Comparison of ENCODE assay signal across 8 mouse cellular contexts in genomic region chr14:34549004-34549671, GRCm38 (mm10). TPM values are rescaled to one million over a fixed set of nuclear protein-coding genes. Genes with fewer than 3 reads are reported as not detected.
A peak's percentile ranks its signal among the peaks of the same experiment; 100 is the strongest.
DNase-seq lines count a peak whose midpoint lies in the region; ATAC-seq and TF ChIP-seq lines count a peak whose summit lies in the region.

No protein-coding gene starts in this region.

- H3K9ac ChIP-seq in embryonic facial prominence, embryonic 14.5 days (ENCODE audit: low read depth, low read length), result peak overlapping the region; percentile 91
- peak overlapping the region; percentile 70 for H3K9ac ChIP-seq in kidney, embryonic 14.5 days (ENCODE audit: low read depth, low read length)
- H3K9ac ChIP-seq in liver, adult 2 months (ENCODE audit: low read depth, low read length), result peak overlapping the region; percentile 86
- peak overlapping the region; percentile 78 for H3K9ac ChIP-seq in stomach, embryonic 15.5 days

- TF ChIP-seq POLR2A in bone marrow, adult 2 months (IDR thresholded peaks at IDR 0.05; ENCODE audit: borderline replicate concordance, control insufficient read depth, low read depth, low read length), result no peak
- no peak for TF ChIP-seq POLR2A in liver, adult 2 months (IDR thresholded peaks at IDR 0.05; ENCODE audit: extremely low read depth, insufficient read depth, low read length)
- no peak for TF ChIP-seq POLR2A in myocyte (IDR thresholded peaks at IDR 0.05; ENCODE audit: insufficient read length, low read depth)

- peak; percentile 96 for DNase-seq in embryonic facial prominence, embryonic 14.5 days (ENCODE audit: low spot score)
- DNase-seq in heart, adult 9 months (ENCODE audit: low spot score in 2 of 2), result peak; percentile 71 to 79
- peak; percentile 61 for DNase-seq in liver, adult 2 months (ENCODE audit: extremely low read depth, low read depth, low spot score)

- H3ac ChIP-seq in C2C12 (ENCODE audit: control insufficient read depth, insufficient read length, low read depth) (peak overlapping the region; percentile 74), myocyte (ENCODE audit: control insufficient read depth, insufficient read length) (peak overlapping the region; percentile 7)

- H3K27me3 ChIP-seq in C2C12 (ENCODE audit: control insufficient read depth, insufficient read depth, insufficient read length) (no peaks in the 10 kb centered on the region), myocyte (ENCODE audit: control insufficient read depth, insufficient read depth, insufficient read length) (no peaks in the 10 kb centered on the region)
- no peaks in the 10 kb centered on the region for H3K27me3 ChIP-seq in embryonic facial prominence, embryonic 14.5 days (replicated peaks; ENCODE audit: control insufficient read depth, insufficient read depth, low read length)
- peaks cover 4% of the 10 kb centered on the region; the same call in 1 of the 2 replicates for H3K27me3 ChIP-seq in kidney, embryonic 14.5 days (ENCODE audit: control insufficient read depth, insufficient read depth, low read length)
- H3K27me3 ChIP-seq in liver, adult 2 months (ENCODE audit: control insufficient read depth, insufficient read depth, low read length), result no peaks in the 10 kb centered on the region
- H3K27me3 ChIP-seq in stomach, embryonic 15.5 days (replicated peaks), result no peaks in the 10 kb centered on the region

- H3K79me3 ChIP-seq in C2C12 (ENCODE audit: low read depth), result no peaks in the 10 kb centered on the region

- H3K36me3 ChIP-seq in C2C12 (ENCODE audit: control insufficient read depth, insufficient read depth) (no peaks in the 10 kb centered on the region), myocyte (ENCODE audit: control insufficient read depth, insufficient read depth) (peaks cover 4% of the 10 kb centered on the region)
- H3K36me3 ChIP-seq in embryonic facial prominence, embryonic 14.5 days (ENCODE audit: control insufficient read depth, insufficient read depth, low read length), result no peaks in the 10 kb centered on the region
- no peaks in the 10 kb centered on the region for H3K36me3 ChIP-seq in kidney, embryonic 14.5 days (ENCODE audit: control insufficient read depth, insufficient read depth, low read length)
- H3K36me3 ChIP-seq in liver, adult 2 months (ENCODE audit: control insufficient read depth, insufficient read depth, low read length), result no peaks in the 10 kb centered on the region
- H3K36me3 ChIP-seq in stomach, embryonic 15.5 days, result no peaks in the 10 kb centered on the region

- peak overlapping the region; percentile 84 for H3K4me2 ChIP-seq in embryonic facial prominence, embryonic 14.5 days (ENCODE audit: low read depth, low read length)
- peak overlapping the region; percentile 89 for H3K4me2 ChIP-seq in kidney, embryonic 14.5 days (replicated peaks; ENCODE audit: low read depth, low read length)
- peak overlapping the region; percentile 70 for H3K4me2 ChIP-seq in myocyte (ENCODE audit: low read depth)
- H3K4me2 ChIP-seq in stomach, embryonic 15.5 days, result peak overlapping the region; percentile 91

- H3K79me2 ChIP-seq in C2C12 (ENCODE audit: control insufficient read depth, insufficient read depth) (no peaks in the 10 kb centered on the region), myocyte (ENCODE audit: control insufficient read depth, insufficient read depth) (no peaks in the 10 kb centered on the region)
- H3K79me2 ChIP-seq in liver, adult 2 months (ENCODE audit: control insufficient read depth, insufficient read depth, low read length), result no peaks in the 10 kb centered on the region

- peak; percentile 96 for ATAC-seq in embryonic facial prominence, embryonic 14.5 days (ENCODE audit: low read depth)
- peak; percentile 96 for ATAC-seq in kidney, embryonic 14.5 days (ENCODE audit: low FRiP score, low TSS enrichment)
- peak; percentile 90 for ATAC-seq in stomach, embryonic 15.5 days (ENCODE audit: insufficient read depth, low FRiP score, low read depth)

- peak; percentile 90 for TF ChIP-seq CTCF in C2C12 (IDR thresholded peaks at IDR 0.05; ENCODE audit: control insufficient read depth, insufficient read depth, insufficient read length)
- peak; percentile 63 for TF ChIP-seq CTCF in bone marrow, adult 2 months (IDR thresholded peaks at IDR 0.05; ENCODE audit: control insufficient read depth, insufficient read depth, low read length)
- TF ChIP-seq CTCF in liver, adult 2 months (IDR thresholded peaks at IDR 0.05; ENCODE audit: low read depth, low read length), result peak; percentile 87

- no peaks in the 10 kb centered on the region; the same call in 1 of the 2 replicates for H3K4me1 ChIP-seq in bone marrow, adult 2 months (ENCODE audit: control insufficient read depth, insufficient read depth, low read length)
- H3K4me1 ChIP-seq in embryonic facial prominence, embryonic 14.5 days (ENCODE audit: control insufficient read depth, insufficient read depth, low read length), result no peaks in the 10 kb centered on the region
- peaks cover 10% of the 10 kb centered on the region; the same call in 1 of the 2 replicates for H3K4me1 ChIP-seq in kidney, embryonic 14.5 days (ENCODE audit: control insufficient read depth, insufficient read depth, low read length)
- H3K4me1 ChIP-seq in liver, adult 2 months (ENCODE audit: control insufficient read depth, insufficient read depth, low read length), result peaks cover 4% of the 10 kb centered on the region; the same call in 1 of the 2 replicates
- no peaks in the 10 kb centered on the region; the same call in 1 of the 2 replicates for H3K4me1 ChIP-seq in stomach, embryonic 15.5 days

- no peak overlapping the region for H3K27ac ChIP-seq in bone marrow, adult 2 months (ENCODE audit: control insufficient read depth, insufficient read depth, low read depth, low read length, poor library complexity)
- peak overlapping the region; percentile 92 for H3K27ac ChIP-seq in embryonic facial prominence, embryonic 14.5 days (replicated peaks; ENCODE audit: low read depth, low read length)
- peak overlapping the region; percentile 59 for H3K27ac ChIP-seq in kidney, embryonic 14.5 days (ENCODE audit: low read depth, low read length)
- no peak overlapping the region for H3K27ac ChIP-seq in liver, adult 2 months (replicated peaks; ENCODE audit: insufficient read depth, low read depth, low read length)
- H3K27ac ChIP-seq in stomach, embryonic 15.5 days, result peak overlapping the region; percentile 89

- no peaks in the 10 kb centered on the region for H3K9me3 ChIP-seq in embryonic facial prominence, embryonic 14.5 days (ENCODE audit: control insufficient read depth, low read length)
- H3K9me3 ChIP-seq in kidney, embryonic 14.5 days (ENCODE audit: control insufficient read depth, low read length), result no peaks in the 10 kb centered on the region
- H3K9me3 ChIP-seq in stomach, embryonic 15.5 days, result no peaks in the 10 kb centered on the region

- H3K4me3 ChIP-seq in C2C12 (ENCODE audit: insufficient read depth, poor library complexity, severe bottlenecking) (peak overlapping the region; percentile 26), myocyte (peak overlapping the region; percentile 25)
- H3K4me3 ChIP-seq in bone marrow, adult 2 months (replicated peaks; ENCODE audit: control insufficient read depth, low read depth, low read length), result peak overlapping the region; percentile 34
- peak overlapping the region; percentile 75 for H3K4me3 ChIP-seq in embryonic facial prominence, embryonic 14.5 days (ENCODE audit: low read depth, low read length)
- peak overlapping the region; percentile 68 for H3K4me3 ChIP-seq in kidney, embryonic 14.5 days (ENCODE audit: low read length)
- H3K4me3 ChIP-seq in liver, adult 2 months (ENCODE audit: insufficient read depth, low read depth, low read length), result peak overlapping the region; percentile 81
- peak overlapping the region; percentile 79 for H3K4me3 ChIP-seq in stomach, embryonic 15.5 days (replicated peaks)

- WGBS in bone marrow, adult 2 months, result under 1% methylated on average over 55 of the region's 55 CpGs
- under 1% methylated on average over 45 of the region's 55 CpGs for WGBS in embryonic facial prominence, embryonic 14.5 days
- WGBS in kidney, embryonic 14.5 days, result 1% methylated on average over 51 of the region's 55 CpGs
- under 1% methylated on average over 55 of the region's 55 CpGs for WGBS in liver, adult 2 months
- under 1% methylated on average over 55 of the region's 55 CpGs for WGBS in stomach, embryonic 15.5 days

RNA-seq across cellular contexts. Expression of gene 9230112D13Rik, which starts 26.5 kb away (rescaled TPM):
- not detected for polyA plus RNA-seq in C2C12 (2012; fragmentation: generic; extraction: Trizol)
- polyA plus RNA-seq in bone marrow, adult 2 months (2011; ENCODE audit: insufficient read depth, insufficient read length, low replicate concordance, missing spikeins), result not detected in 2 replicates
- not detected in 2 replicates for polyA plus RNA-seq in embryonic facial prominence, embryonic 14.5 days (2014; fragmentation: Nextera tagmentation; extraction: Ambion mirVana)
- polyA plus RNA-seq in kidney, embryonic 14.5 days (2014; fragmentation: Nextera tagmentation; extraction: Ambion mirVana), result not detected in 2 replicates
- not detected in 2 replicates for total RNA-seq in liver, adult 2 months (2014; rRNA removed)
- polyA plus RNA-seq in liver, adult 2 months (2012; rRNA removed), result not detected in 2 replicates
- not detected for polyA plus RNA-seq in myocyte (2012; fragmentation: generic; extraction: Trizol)
- polyA plus RNA-seq in stomach, embryonic 15.5 days (2015; fragmentation: Nextera tagmentation; extraction: Ambion mirVana), result not detected in 2 replicates

RNA-seq across cellular contexts. Expression of gene Ldb3, which starts 39.3 kb away (rescaled TPM):
- polyA plus RNA-seq in C2C12 (2012; fragmentation: generic; extraction: Trizol) (4.0 TPM), myocyte (2012; fragmentation: generic; extraction: Trizol) (83.9 TPM)
- polyA plus RNA-seq in bone marrow, adult 2 months (2011; ENCODE audit: insufficient read depth, insufficient read length, low replicate concordance, missing spikeins), result 0.40 and 1.1 TPM in 2 replicates
- 58.3 and 86.4 TPM in 2 replicates for polyA plus RNA-seq in embryonic facial prominence, embryonic 14.5 days (2014; fragmentation: Nextera tagmentation; extraction: Ambion mirVana)
- 0.24 and 0.31 TPM in 2 replicates for polyA plus RNA-seq in kidney, embryonic 14.5 days (2014; fragmentation: Nextera tagmentation; extraction: Ambion mirVana)
- 0.18 TPM in 1 of 2 replicates, not detected in the other for total RNA-seq in liver, adult 2 months (2014; rRNA removed)
- polyA plus RNA-seq in liver, adult 2 months (2012; rRNA removed), result 0.06 TPM in 2 replicates
- 2.5 and 4.1 TPM in 2 replicates for polyA plus RNA-seq in stomach, embryonic 15.5 days (2015; fragmentation: Nextera tagmentation; extraction: Ambion mirVana)

RNA-seq across cellular contexts. Expression of gene Bmpr1a, which starts 46.0 kb away (rescaled TPM):
- polyA plus RNA-seq in C2C12 (2012; fragmentation: generic; extraction: Trizol) (8.9 TPM), myocyte (2012; fragmentation: generic; extraction: Trizol) (10.5 TPM)
- polyA plus RNA-seq in bone marrow, adult 2 months (2011; ENCODE audit: insufficient read depth, insufficient read length, low replicate concordance, missing spikeins), result 0.57 and 5.9 TPM in 2 replicates
- polyA plus RNA-seq in embryonic facial prominence, embryonic 14.5 days (2014; fragmentation: Nextera tagmentation; extraction: Ambion mirVana), result 65.0 and 68.7 TPM in 2 replicates
- polyA plus RNA-seq in kidney, embryonic 14.5 days (2014; fragmentation: Nextera tagmentation; extraction: Ambion mirVana), result 41.7 and 65.8 TPM in 2 replicates
- 20.4 and 23.7 TPM in 2 replicates for total RNA-seq in liver, adult 2 months (2014; rRNA removed)
- polyA plus RNA-seq in liver, adult 2 months (2012; rRNA removed), result 4.2 and 4.5 TPM in 2 replicates
- 47.1 and 49.9 TPM in 2 replicates for polyA plus RNA-seq in stomach, embryonic 15.5 days (2015; fragmentation: Nextera tagmentation; extraction: Ambion mirVana)

RNA-seq across cellular contexts. Expression of gene Opn4, which starts 50.8 kb away (rescaled TPM):
- polyA plus RNA-seq in C2C12 (2012; fragmentation: generic; extraction: Trizol) (not detected), myocyte (2012; fragmentation: generic; extraction: Trizol) (0.23 TPM)
- not detected in 2 replicates for polyA plus RNA-seq in bone marrow, adult 2 months (2011; ENCODE audit: insufficient read depth, insufficient read length, low replicate concordance, missing spikeins)
- 0.77 and 1.00 TPM in 2 replicates for polyA plus RNA-seq in embryonic facial prominence, embryonic 14.5 days (2014; fragmentation: Nextera tagmentation; extraction: Ambion mirVana)
- 0.09 and 0.20 TPM in 2 replicates for polyA plus RNA-seq in kidney, embryonic 14.5 days (2014; fragmentation: Nextera tagmentation; extraction: Ambion mirVana)
- not detected in 2 replicates for total RNA-seq in liver, adult 2 months (2014; rRNA removed)
- not detected in 2 replicates for polyA plus RNA-seq in liver, adult 2 months (2012; rRNA removed)
- polyA plus RNA-seq in stomach, embryonic 15.5 days (2015; fragmentation: Nextera tagmentation; extraction: Ambion mirVana), result not detected in 2 replicates

Comparison
In these comparisons a context has a peak if more than half of its experiments do, and no peak if none do; other contexts are left out.
1. H3K4me3 ChIP-seq: peak in every context shown above with its lines; median percentile 81 in liver, adult 2 months; 79 in stomach, embryonic 15.5 days; 75 in embryonic facial prominence, embryonic 14.5 days; 68 in kidney, embryonic 14.5 days; 34 in bone marrow, adult 2 months; 26 in C2C12; 25 in myocyte.
2. H3K27ac ChIP-seq: peak in embryonic facial prominence, embryonic 14.5 days (single experiment), kidney, embryonic 14.5 days (single experiment) and stomach, embryonic 15.5 days (single experiment); none in bone marrow, adult 2 months (single experiment) and liver, adult 2 months (single experiment).
3. RNA of gene Ldb3, which starts 39.3 kb away (polyA plus RNA-seq): 58.3 to 86.4 TPM in embryonic facial prominence, embryonic 14.5 days and 83.9 TPM in myocyte (single experiment); 4.0 TPM in C2C12 (single experiment), 2.5 to 4.1 TPM in stomach, embryonic 15.5 days, 0.40 to 1.1 TPM in bone marrow, adult 2 months, 0.24 to 0.31 TPM in kidney, embryonic 14.5 days and 0.06 TPM in liver, adult 2 months; every median in the first group is over 10 times any median in the second.
4. Peak in every context shown above with its lines, with median percentiles within 50 percentile points of each other: CTCF ChIP-seq, ATAC-seq, DNase-seq, H3K4me2 ChIP-seq and H3K9ac ChIP-seq.